Mouse (Mus musculus) left cerebral cortex, postnatal 25 days (tissue): ENCODE data around the gene Ankrd55. TPM values are rescaled to one million over a fixed set of nuclear protein-coding genes. Genes with fewer than 3 reads are reported as not detected.
"Not testable (repeated sequence)": the region's sequence is repeated elsewhere in the genome, so short reads cannot be mapped to it uniquely, and the experiment has no call there.

Experiments
- DNase-seq, 2 experiments: peaks; one replicate each; pipeline ENCODE4 v3.0.0; 2022; ENCODE audit warnings: low spot score in 2 of 2, mixed read lengths in 1 of 2
- intact Hi-C: fragments of 180-260 bp; cut with DNase I; formaldehyde crosslinking; loops from one replicate; pipeline ENCODE4 v1.15.1; 2025
- total RNA-seq, 2 experiments: library from RNA; stranded (reverse); gene quantifications; 2 replicates each; pipeline ENCODE4 v1.2.3; 2021

Ankrd55 gene
- total RNA-seq, 2 experiments from 2014 or later = 3.2 to 3.8 TPM

DNA sequence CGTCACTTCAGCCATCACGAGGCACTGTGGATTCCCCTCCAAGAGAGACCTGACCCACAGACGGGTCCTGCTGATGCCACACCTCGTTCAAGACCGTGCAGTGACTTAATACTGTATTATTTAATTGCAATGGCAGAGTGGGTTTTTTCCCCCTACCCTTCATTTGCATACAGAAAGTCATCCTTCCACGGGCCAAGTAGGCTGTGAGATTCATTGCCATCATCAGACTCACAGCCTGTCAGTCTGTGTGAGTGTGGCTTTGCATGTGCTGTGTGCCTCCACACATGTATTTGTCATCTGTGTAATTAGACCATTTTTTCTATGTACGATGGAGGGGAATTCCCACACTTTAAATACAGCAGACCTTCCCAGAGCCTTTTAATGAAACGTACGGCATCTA is 1.1 kb downstream of the Ankrd55 start:
- DNase-seq = peak in 1 of 2 experiments; percentile 8
- intact Hi-C loops = no loop called here

DNA sequence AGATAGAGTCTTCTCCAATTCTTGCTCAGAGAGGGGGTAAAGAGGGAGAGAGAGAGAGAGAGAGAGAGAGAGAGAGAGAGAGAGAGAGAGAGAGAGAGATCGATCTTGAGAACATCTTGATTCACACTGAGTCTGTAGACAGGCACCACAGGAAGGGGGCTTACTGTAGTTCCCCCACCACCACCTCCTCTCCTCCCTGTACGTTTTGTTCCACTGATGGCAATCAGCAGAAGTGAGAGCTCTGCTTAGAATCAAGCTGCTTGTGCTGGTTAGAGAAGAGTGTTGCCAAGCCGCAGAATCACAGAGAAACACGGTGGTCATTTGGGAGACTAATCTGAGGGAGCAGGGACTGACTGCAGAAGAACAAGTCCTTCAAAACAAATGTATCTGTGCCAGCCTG is 1.7 kb downstream of the Ankrd55 start:
- no peak for DNase-seq
- intact Hi-C loops = no loop called here

DNA sequence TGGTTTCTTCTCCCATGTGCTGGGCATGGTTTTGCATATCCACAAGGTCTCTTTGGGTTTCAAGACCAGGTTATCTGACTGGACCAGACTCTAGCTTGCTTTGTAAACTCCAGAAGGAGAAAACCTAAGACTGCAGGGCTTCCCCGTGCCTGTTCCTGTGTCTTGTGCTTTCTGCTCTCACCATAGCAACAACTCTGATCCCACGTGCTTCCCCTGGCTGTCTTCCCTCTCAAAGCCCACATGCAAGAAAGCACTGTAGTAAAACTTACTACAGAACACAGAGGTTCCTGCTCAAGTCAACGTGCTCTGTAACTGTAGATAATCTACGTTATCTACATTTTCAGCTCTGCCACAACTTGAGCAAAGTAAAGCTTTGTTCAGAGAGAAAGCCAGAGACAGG is 4.2 kb downstream of the Ankrd55 start:
- peak; percentile 66 to 87 for DNase-seq
- intact Hi-C loops = no loop called here

DNA sequence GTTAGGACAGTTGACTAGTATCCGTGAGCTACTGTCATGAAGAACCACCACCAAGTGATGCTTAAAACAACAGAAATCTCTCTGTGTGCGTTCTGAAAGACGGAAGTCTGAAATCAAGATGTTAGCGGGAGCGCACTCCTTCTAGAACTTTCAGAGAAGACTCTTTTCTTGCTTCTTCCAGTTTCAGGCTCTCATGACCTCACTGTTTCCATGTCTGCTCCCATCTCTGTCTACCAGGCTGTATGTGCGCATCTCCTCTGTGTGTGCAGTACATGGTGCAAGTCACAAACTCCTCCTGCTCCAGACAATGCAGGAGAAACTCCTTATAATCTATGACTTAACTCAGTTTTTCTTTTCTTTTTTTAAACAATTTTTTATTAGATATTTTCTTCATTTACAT is 4.8 kb downstream of the Ankrd55 start:
- DNase-seq = no peak
- intact Hi-C loops = no loop called here

DNA sequence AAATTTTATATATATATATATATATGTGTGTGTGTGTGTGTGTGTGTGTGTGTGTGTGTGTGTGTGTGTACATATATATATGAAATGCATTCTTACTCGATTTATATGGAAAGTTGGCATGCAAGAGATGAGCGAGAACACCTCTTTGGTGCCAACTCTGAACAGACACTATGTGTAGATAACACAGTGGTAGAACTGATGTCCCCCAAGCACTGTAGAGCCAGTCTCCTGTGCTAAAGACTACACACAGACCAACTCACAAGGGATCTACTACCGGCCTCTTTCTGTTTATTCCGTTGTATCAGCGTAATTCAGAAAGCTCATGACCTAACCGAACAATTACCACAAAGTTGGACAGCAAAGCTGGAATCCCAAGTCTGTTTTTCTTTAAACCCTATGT is 6.2 kb downstream of the Ankrd55 start:
- intact Hi-C loops = no loop called here
- DNase-seq = no peak

DNA sequence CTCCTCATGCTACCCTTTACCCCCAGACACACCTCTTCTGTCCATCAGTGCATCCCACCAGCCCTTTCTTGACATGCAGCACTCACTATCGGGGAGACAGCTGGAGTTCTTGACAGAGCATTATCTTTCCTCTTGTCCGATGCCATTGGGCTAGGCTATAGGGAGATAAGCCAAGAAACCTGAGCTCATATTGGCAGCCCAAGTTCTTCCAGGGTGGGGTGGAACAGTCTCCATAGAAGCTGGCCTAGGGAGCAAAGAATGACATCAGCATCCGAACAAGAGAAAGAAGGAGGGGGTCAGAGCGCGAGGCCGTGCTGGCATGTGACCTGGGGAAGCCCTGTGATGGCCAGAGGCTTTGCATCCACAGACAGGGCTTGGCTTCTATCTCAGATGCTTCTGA is 9.5 kb downstream of the Ankrd55 start:
- intact Hi-C loops = no loop called here
- no peak for DNase-seq

DNA sequence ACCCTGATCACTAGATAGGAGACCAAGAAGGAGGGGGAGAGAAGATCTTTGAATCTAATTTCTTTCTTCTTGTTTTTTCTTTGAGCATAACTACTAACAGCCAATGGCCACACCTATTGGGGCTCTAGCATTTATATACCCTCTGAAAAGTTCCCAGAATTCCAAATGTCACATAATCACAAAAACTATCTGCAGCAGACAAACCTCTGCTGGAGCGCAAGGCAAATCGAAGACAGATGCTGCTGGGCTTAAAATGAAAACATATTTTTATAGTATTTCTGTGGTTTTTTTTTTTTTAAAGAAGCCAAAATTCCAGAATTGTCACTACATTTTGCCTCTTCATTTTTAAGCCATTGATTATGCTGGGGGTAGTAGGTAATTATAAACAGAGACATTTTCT is 15.2 kb downstream of the Ankrd55 start:
- intact Hi-C loops = loop anchor here (10.0 kb wide), 1 partner anchor 321 kb away; no protein-coding TSS in a partner anchor
- DNase-seq = no peak

DNA sequence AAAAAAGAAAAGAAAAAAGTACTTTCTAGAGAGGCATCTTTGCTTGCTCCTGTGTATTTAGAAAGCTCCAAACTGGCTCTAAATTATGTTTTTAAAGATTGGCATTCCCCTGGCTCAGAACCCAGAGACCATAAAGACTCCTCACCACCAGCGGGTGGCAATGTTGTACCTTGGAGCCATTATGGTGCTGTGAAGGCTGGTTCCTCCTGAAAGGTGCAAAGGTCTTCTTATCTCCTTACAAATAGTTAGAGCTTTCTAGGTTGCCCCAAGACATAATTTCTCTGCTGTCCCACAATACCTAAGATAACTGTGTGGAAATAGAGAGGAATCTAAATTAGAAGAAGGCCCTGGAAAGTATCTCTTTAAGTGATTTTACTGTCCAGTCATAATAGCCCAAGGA is 20.4 kb downstream of the Ankrd55 start:
- intact Hi-C loops = loop anchor here (1.0 to 10.0 kb wide), 3 partner anchors 201 to 316 kb away; no protein-coding TSS in a partner anchor
- peak; percentile 32 to 38 for DNase-seq

DNA sequence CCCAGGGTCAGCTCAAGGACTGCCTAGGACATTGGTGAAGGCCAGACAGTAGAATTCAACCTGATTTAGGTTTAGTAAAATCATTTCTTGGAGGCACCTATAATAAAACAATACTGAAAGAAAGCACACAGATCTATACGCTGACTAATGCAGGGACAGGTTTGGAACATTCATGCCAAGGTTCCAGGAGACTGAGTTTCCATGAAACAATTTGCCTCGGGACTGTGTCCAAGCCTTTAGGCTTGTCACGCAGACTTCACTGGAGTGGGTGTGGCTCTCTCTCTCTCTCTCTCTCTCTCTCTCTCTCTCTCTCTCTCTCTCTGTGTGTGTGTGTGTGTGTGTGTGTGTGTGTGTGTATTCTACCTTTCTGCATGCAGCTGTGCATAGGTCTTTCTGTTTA is 23.4 kb downstream of the Ankrd55 start:
- intact Hi-C loops, DNase-seq: not testable (repeated sequence)

DNA sequence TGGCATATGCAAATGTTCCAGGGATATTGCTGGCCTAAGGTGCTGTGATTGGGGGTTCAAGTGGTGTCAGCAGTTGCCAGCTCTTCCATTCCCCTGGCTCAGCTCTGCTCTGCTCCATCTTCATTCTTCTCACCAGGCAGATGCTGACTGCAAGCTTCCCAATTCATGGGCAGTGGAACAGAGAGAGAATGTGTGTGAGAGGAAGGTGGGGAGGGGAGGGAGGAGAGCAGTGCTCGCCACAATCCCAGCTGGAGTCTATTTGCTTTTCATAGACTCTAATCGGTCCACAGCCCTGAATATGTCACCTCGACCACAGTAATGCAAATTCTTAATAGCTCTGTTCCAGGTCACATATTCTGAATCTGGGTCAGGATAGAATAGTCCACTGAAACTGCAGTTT is 27.2 kb downstream of the Ankrd55 start:
- intact Hi-C loops = no loop called here
- DNase-seq = peak in 1 of 2 experiments; percentile 39

DNA sequence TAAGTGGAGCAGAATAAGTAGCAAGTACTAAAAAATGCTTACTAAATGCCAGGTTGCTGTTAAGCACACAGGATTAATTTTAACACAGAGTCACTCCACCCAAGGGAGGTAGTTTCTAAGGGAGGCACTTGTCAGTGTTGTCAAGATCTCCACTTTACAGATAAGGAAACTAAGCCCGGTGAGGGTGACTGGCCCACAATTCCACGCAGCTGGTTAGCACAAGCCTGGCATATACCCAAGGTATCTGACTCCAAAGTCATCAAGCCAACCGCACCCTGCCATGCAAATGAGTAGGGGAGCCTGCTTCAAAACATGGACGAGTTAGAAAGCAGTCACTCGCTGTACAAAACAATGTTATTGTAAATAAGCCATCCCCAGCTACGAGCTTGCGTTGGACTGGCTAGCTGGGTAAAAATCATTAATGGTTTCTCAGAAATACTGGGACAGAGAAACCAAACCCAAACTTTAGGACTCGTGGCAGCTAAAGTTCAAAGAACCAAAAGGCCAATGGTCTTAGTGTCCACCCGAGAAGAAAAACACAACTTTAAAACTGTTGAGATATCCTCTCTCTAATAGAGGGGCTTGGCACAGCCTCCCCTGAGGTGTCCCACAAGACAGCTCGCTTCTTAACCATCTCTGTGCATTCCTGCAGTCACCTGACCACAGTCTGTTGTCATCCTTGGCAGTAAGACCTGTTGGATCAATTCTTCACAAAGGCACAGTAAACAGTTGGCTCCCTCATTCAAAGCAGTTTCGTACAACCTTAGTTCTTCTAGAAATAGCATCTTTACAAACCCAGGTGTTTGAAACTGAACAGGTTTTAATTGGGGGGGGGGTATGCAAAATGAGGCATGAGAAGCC is 28.6 kb downstream of the Ankrd55 start:
- no peak for DNase-seq
- intact Hi-C loops = no loop called here

DNA sequence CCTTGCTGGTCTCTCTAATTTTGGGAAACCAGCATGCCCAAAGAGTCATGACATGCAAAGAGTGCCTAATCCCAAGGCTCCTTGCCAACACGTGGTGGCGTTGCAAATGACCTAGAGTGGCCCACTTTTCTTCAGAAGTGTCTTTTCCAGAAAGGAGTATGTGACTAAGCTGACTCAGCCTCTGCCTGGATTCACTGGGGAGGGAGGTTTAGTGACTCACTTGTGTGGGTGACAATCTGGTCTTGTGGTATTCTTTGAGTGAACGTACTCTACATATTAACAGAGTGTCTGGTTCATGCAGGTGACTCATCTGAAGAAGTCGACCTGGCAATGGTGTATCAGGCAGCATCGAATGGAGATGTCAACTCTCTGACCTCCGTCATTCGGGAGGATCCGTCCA is 29.9 kb downstream of the Ankrd55 start:
- peak; percentile 28 to 92 for DNase-seq
- intact Hi-C loops = no loop called here

DNA sequence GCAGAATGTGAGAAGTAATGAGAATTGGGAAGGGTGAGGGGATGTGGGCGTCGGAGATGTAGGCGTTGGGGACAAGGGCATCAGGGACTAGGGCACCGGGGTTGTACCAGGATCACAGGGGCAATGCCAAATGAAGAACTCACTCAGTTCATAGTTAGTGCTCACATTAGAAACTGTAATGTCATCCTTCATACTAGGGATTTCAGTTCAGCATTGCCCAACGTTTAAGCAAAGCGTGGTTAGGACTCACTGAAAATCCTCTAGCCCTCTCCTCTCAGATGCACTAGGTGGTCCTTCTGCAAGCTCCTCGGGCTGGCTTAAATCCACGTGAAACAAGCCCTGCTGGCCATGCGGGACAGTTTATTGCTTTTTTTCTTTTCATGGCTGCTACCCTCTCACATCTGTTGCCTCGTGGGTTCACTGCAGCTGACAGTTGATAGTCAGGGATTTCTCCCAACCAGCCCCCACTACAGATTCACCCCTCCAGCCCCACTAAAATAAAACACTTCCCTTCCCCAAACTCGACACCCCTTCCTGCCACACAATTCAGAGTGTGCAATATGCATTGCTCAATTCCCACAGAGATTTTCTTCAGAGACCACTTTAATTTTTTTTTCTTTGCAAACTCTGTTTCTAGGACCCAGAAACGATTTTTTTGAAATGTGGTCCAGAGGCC is 35.5 kb downstream of the Ankrd55 start:
- intact Hi-C loops = no loop called here
- no peak for DNase-seq

DNA sequence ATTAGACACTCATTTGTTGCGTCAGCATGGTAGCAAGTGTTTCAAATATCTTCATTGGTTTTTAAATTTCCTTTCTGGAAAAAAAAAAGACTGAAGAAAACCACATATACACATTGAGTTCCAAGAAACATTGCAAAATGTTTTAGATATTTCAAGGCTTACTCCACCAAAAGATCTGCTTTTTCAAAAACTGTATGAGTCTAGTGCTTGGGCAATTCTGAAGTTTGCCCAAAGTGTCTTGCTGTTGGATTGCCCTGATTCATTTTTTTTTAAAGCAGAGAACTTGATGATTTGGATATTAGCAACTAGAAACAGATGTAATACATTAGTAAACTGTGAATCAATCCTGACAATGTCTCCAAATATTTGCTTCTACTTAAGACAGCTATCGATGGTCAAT is 36.9 kb downstream of the Ankrd55 start:
- intact Hi-C loops = no loop called here
- DNase-seq = no peak

DNA sequence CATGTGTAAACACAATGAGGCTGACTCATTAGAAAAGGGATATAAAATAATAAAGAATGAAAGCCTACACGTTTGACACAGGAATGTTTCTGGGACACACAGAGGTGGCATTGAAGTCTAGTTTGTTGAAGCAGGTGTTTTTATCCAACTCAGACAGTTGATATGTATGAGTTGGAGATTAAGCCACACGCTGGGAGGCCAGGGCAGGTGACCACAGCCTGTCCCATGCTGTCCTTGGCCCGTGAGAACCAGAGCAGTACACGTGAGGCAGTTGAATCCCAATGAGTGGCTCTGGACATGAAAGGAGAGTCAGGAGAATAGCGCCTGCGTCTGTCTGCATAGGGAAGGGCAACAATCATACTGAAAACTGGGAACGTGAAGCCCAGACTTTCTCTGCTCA is 38.2 kb downstream of the Ankrd55 start:
- DNase-seq = no peak
- intact Hi-C loops = no loop called here

DNA sequence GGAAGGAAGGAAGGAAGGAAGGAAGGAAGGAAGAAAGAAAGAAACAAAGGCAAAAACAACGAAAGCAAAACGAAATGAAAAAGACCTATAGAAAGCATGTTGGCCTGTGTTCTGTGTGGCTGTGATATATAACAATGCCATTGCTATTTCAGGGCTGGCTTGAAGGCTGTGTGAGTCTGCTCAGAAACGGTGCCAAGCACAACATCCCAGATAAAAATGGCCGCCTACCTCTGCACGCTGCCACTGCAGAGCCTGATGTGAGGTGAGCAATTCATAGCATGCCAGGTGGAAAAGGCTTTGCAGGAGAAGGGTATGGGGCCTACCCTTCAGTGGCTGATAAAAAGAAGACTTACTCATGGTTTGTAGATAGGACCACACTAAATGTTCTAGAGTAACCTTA is 38.7 kb downstream of the Ankrd55 start:
- DNase-seq = no peak
- intact Hi-C loops = no loop called here

DNA sequence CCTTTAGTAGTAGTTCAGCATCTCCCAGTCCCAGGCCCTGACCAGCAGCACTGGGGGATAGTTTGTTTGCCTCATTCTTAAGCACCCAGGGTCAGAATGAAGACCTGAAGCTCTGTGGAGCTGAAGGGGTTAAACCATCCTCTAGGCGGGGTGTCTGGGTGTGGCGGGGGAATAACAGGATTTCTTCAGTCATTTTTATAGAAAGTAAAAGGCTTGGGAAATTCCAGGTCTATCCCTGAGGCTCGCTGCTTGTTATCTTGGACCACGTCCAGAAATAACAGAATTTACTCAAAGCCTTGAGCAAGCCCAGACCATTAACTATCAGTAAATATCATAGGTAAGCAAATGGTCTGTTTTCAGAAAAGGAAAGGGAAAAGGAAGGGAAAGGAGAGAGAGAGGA is 39.3 kb downstream of the Ankrd55 start:
- DNase-seq = no peak
- intact Hi-C loops = no loop called here

DNA sequence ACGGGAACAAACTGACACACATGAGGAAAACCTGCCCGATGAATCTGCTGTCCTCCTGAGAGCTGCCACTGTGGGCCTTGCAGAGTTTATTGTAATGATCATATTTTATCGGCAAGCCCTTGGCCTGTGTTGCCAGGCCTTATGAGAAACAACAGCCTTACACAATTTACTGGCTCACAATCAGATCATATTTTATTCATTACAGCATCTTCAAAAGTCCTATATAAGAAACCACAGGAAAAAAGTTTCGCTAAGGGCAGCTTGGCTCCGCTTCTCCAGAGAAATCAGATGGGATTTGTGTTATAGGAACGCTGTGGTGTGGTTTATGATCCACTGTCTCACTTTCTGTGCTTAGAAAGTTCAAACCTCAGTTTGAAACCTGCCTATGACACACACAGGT is 42.0 kb downstream of the Ankrd55 start:
- intact Hi-C loops = loop anchor here (5.0 kb wide), 1 partner anchor 132 kb away; the partner anchor contains the start of gene Il6st
- DNase-seq = no peak

DNA sequence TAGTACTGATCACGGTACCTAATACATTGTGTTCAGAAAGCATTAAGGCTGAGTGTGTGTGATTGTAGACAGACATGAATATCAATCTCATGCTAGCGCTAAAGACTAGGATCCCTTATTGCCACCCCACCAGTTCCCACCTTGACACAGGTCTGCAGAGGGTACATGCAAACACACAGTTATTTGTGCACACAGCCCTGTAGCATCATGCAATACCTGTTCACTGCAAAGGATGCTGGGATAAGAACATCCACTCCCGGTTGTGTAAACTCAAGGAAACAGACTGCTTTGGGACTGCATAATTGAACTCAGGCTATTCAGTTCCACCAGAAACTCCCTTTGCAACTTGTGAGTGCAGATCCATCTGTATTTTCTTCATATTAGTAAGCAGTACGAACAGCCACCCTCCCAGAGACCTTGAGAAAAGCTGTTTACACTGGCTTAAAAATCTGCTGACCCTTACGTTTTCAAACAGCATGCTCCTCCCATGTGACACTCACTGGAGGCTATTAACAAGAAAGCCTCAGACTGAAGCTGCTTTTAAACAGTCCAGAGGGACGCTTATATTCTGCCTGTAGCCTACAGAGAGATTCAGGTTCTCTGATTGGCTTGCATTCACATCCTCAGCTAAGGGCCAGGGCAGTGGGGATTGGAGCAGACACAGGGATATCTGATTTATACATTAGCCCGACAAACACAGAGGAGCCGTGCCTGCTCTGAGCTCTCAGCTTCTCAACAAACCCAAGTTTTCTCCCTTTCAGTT is 42.8 kb downstream of the Ankrd55 start:
- peak; percentile 45 for DNase-seq
- intact Hi-C loops = loop anchor here (5.0 kb wide), 1 partner anchor 131 kb away; the partner anchor contains the start of gene Il6st

DNA sequence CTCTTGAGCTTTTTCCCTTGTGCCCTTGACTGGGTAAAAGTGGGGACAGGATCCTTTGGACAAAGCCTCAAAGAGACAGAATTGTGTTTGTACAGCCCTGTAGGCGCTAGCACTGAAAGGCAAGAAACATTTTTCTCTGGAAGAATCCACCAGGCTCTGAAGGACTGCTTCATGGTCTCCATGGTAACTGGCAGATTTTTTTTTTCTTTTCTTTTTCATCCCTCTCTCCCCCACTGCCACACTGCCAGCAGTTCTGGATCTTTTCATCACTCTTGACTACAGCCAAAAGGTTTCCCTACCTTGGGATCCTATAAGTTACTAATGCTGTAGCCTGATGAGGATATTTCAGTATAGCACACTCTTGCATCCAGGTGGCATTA is 43.4 kb downstream of the Ankrd55 start:
- intact Hi-C loops = loop anchor here (5.0 kb wide), 1 partner anchor 131 kb away; the partner anchor contains the start of gene Il6st
- DNase-seq = peak in 1 of 2 experiments; percentile 64
